Mouse (Mus musculus) C2C12 (cell line): ENCODE results near the gene Spred2.

ENCODE experiments used
- CEBPB ChIP-seq: IDR thresholded peaks from one replicate; pipeline ENCODE4 v1.6.1; 2011; ENCODE audit warnings: low read depth, mild to moderate bottlenecking, control low read depth, moderate library complexity
- CTCF ChIP-seq: IDR thresholded peaks from one replicate; pipeline ENCODE4 v1.5.1; 2011; ENCODE audit not compliant: control insufficient read depth, insufficient read depth, insufficient read length
- FOSL1 ChIP-seq: IDR thresholded peaks from one replicate; pipeline ENCODE4 v1.8.0; 2011; ENCODE audit warnings: mild to moderate bottlenecking, low read length; ENCODE audit not compliant: poor library complexity, insufficient read depth, severe bottlenecking
- MAX ChIP-seq: IDR thresholded peaks from one replicate; pipeline ENCODE4 v1.6.1; 2011; ENCODE audit warnings: mild to moderate bottlenecking, control low read depth
- MYOD1 ChIP-seq: IDR thresholded peaks from one replicate; pipeline ENCODE4 v1.6.1; 2011; ENCODE audit warnings: low read depth; ENCODE audit not compliant: control insufficient read depth, insufficient read length
- MYOG ChIP-seq: IDR thresholded peaks from one replicate; pipeline ENCODE4 v1.6.1; 2011; ENCODE audit not compliant: control insufficient read depth, insufficient read length; ENCODE audit errors: extremely low read depth
- USF1 ChIP-seq: IDR thresholded peaks from one replicate; pipeline ENCODE4 v1.6.1; 2011; ENCODE audit warnings: low read depth, mild to moderate bottlenecking, control low read depth, moderate library complexity

- TF ChIP-seq CTCF = no peak
- TF ChIP-seq USF1 = no peak
- no peak for TF ChIP-seq CEBPB
- TF ChIP-seq MAX = no peak
- TF ChIP-seq MYOD1 = no peak
- no peak for TF ChIP-seq MYOG
- no peak for TF ChIP-seq FOSL1
Measured at GRCm38 (mm10) chr11:20067521-20067920, 143.3 kb downstream of the Spred2 start.
